Mouse (Mus musculus) stomach, adult 2 months (tissue): ENCODE measurements around the gene Egln3. TPM values are rescaled to one million over a fixed set of nuclear protein-coding genes. Genes with fewer than 3 reads are reported as not detected.

Experiments used
- polyA plus RNA-seq: library from polyadenylated mRNA; depleted of rRNA; stranded (reverse); fragments of >200 nt; gene quantifications from 2 replicates; pipeline ENCODE4 v1.2.3, GENCODE M21; 2012; rRNA removed

Gene Egln3
- 18.7 and 34.9 TPM in 2 replicates for polyA plus RNA-seq

DNA sequence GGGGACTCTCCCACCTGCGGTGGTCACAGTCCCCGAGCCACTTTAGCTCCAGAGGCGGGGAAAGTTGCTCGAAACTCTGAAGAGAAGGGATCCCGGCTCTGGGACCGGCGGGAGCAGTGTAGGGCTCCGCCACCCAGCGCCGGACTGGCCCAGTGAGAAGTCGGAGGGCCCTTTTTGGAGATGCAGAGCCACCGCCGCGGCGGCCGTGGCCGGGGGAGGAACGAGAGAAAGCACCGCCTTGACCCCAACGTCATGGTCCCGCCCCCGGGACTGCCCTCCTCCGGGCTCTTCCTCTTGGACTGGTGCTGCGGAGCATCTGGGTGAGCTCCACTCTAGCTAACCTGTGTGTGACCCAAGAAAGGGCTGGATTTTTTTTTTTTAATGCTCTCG lies at the start of gene Egln3:
TSS of gene Egln3 (minus strand) at position 205 of the 390 bp plus-strand sequence.

